Mouse (Mus musculus): Measurements from ENCODE around the gene Smim12. TPM values are rescaled to one million over a fixed set of nuclear protein-coding genes. Genes with fewer than 3 reads are reported as not detected.

Smim12 gene
- 45.1 and 48.0 TPM in 2 replicates for polyA plus RNA-seq (2015; fragmentation: Nextera tagmentation; extraction: Ambion mirVana)

- peak within 1 kb of the TSS; percentile 48; the same call in 1 of the 2 replicates for H3K27ac ChIP-seq
- peaks cover 14% of the 10 kb centered on the region for H3K4me1 ChIP-seq (replicated peaks)
- H3K4me3 ChIP-seq (replicated peaks): peak within 1 kb of the TSS; percentile 98
- peaks cover 18% of the 10 kb centered on the region for H3K36me3 ChIP-seq
- H3K4me2 ChIP-seq (replicated peaks): peak within 1 kb of the TSS; percentile 78
- peak; percentile 95 for ATAC-seq
- under 1% methylated on average over 29 of the region's 29 CpGs for WGBS
- H3K9ac ChIP-seq (replicated peaks): peak within 1 kb of the TSS; percentile 98
- no peaks in the 10 kb centered on the region for H3K27me3 ChIP-seq
- H3K9me3 ChIP-seq: no peaks in the 10 kb centered on the region
These were observed at the start of gene Smim12 for GRCm38 (mm10) chr4:127243552-127243951. Gene Smim12 (plus strand): TSS chr4:127243784.

GRCm38 (mm10) chr4:127194477-127195269 is 48.9 kb upstream of the Smim12 start:
- H3K27me3 ChIP-seq: no peaks in the 10 kb centered on the region
- no peaks in the 10 kb centered on the region for H3K9me3 ChIP-seq
- no peak overlapping the region for H3K4me2 ChIP-seq (replicated peaks)
- WGBS: 74% methylated on average over 25 of the region's 25 CpGs
- H3K9ac ChIP-seq (replicated peaks): no peak overlapping the region
- H3K4me3 ChIP-seq (replicated peaks): no peak overlapping the region
- ATAC-seq: peak; percentile 29; the same call in 1 of the 2 replicates
- peaks cover 17% of the 10 kb centered on the region for H3K4me1 ChIP-seq (replicated peaks)
- H3K27ac ChIP-seq: no peak overlapping the region
- H3K36me3 ChIP-seq: peaks cover 14% of the 10 kb centered on the region

GRCm38 (mm10) chr4:127198609-127199008 is 45.0 kb upstream of the Smim12 start:
- Histone ChIP-seq H3K36me3 (peaks cover 19% of the 10 kb centered on the region), H3K4me3 (replicated peaks) (no peak overlapping the region), H3K27me3 (no peaks in the 10 kb centered on the region), H3K9ac (replicated peaks) (no peak overlapping the region), H3K4me2 (replicated peaks) (no peak overlapping the region), H3K27ac (no peak overlapping the region), H3K4me1 (replicated peaks) (peaks cover 13% of the 10 kb centered on the region), H3K9me3 (no peaks in the 10 kb centered on the region)
- 0 out of 2 replicates have a peak, but pooled peaks have one; percentile 34 for ATAC-seq
- 27% methylated on average over 6 of the region's 6 CpGs for WGBS

GRCm38 (mm10) chr4:127199406-127199805 is 44.2 kb upstream of the Smim12 start:
- H3K27me3 ChIP-seq: no peaks in the 10 kb centered on the region
- H3K27ac ChIP-seq: no peak overlapping the region
- H3K4me3 ChIP-seq (replicated peaks): no peak overlapping the region
- 0 out of 2 replicates have a peak, but pooled peaks have one; percentile 40 for ATAC-seq
- H3K9me3 ChIP-seq: no peaks in the 10 kb centered on the region
- no peak overlapping the region for H3K9ac ChIP-seq (replicated peaks)
- H3K4me1 ChIP-seq (replicated peaks): peaks cover 5% of the 10 kb centered on the region
- WGBS: 64% methylated on average over 12 of the region's 12 CpGs
- H3K4me2 ChIP-seq (replicated peaks): no peak overlapping the region
- peaks cover 20% of the 10 kb centered on the region for H3K36me3 ChIP-seq

- no peak overlapping the region for H3K4me2 ChIP-seq (replicated peaks)
- no peaks in the 10 kb centered on the region for H3K4me1 ChIP-seq (replicated peaks)
- WGBS: 93% methylated on average over 12 of the region's 12 CpGs
- no peak overlapping the region for H3K4me3 ChIP-seq (replicated peaks)
- peaks cover 16% of the 10 kb centered on the region for H3K36me3 ChIP-seq
- no peak for ATAC-seq
- no peaks in the 10 kb centered on the region for H3K27me3 ChIP-seq
- H3K9ac ChIP-seq (replicated peaks): no peak overlapping the region
- H3K9me3 ChIP-seq: no peaks in the 10 kb centered on the region
- no peak overlapping the region for H3K27ac ChIP-seq
These were observed 43.3 kb upstream of the Smim12 start for GRCm38 (mm10) chr4:127200164-127200722.

- Histone ChIP-seq H3K36me3 (peaks cover 8% of the 10 kb centered on the region), H3K9me3 (no peaks in the 10 kb centered on the region), H3K4me1 (replicated peaks) (no peaks in the 10 kb centered on the region), H3K9ac (replicated peaks) (no peak overlapping the region), H3K27me3 (no peaks in the 10 kb centered on the region), H3K4me3 (replicated peaks) (no peak overlapping the region), H3K4me2 (replicated peaks) (no peak overlapping the region), H3K27ac (no peak overlapping the region)
- WGBS: 82% methylated on average over 13 of the region's 13 CpGs
- ATAC-seq: no peak
These were observed 42.6 kb upstream of the Smim12 start for GRCm38 (mm10) chr4:127200769-127201617.

GRCm38 (mm10) chr4:127203081-127203480 is 40.5 kb upstream of the Smim12 start:
- 100% methylated on average over 1 of the region's 1 CpGs for WGBS
- ATAC-seq: no peak

GRCm38 (mm10) chr4:127211318-127211717 is 32.3 kb upstream of the Smim12 start:
- Histone ChIP-seq H3K27me3 (peaks cover 19% of the 10 kb centered on the region), H3K9me3 (no peaks in the 10 kb centered on the region), H3K4me3 (replicated peaks) (no peak overlapping the region), H3K27ac (peak overlapping the region; percentile 62), H3K36me3 (no peaks in the 10 kb centered on the region), H3K4me1 (replicated peaks) (peaks cover 13% of the 10 kb centered on the region), H3K9ac (replicated peaks) (no peak overlapping the region), H3K4me2 (replicated peaks) (no peak overlapping the region)
- ATAC-seq: 0 out of 2 replicates have a peak, but pooled peaks have one; percentile 43
- 54% methylated on average over 9 of the region's 9 CpGs for WGBS

More at GRCm38 (mm10) chr4:127203081-127203480, 40.5 kb upstream of the Smim12 start:
- H3K36me3 ChIP-seq: peaks cover 8% of the 10 kb centered on the region; the same call in 1 of the 2 replicates
- no peak overlapping the region for H3K4me2 ChIP-seq (replicated peaks)
- H3K27me3 ChIP-seq: no peaks in the 10 kb centered on the region
- no peak overlapping the region for H3K9ac ChIP-seq (replicated peaks)
- H3K4me1 ChIP-seq (replicated peaks): no peaks in the 10 kb centered on the region
- H3K27ac ChIP-seq: no peak overlapping the region
- no peaks in the 10 kb centered on the region for H3K9me3 ChIP-seq
- H3K4me3 ChIP-seq (replicated peaks): no peak overlapping the region

- peak overlapping the region; percentile 16; the same call in 1 of the 2 replicates for H3K4me3 ChIP-seq (replicated peaks)
- H3K4me2 ChIP-seq (replicated peaks): peak overlapping the region; percentile 40
- peak; percentile 66; the same call in 1 of the 2 replicates for ATAC-seq
- H3K4me1 ChIP-seq (replicated peaks): peaks cover 18% of the 10 kb centered on the region
- H3K36me3 ChIP-seq: no peaks in the 10 kb centered on the region
- H3K9ac ChIP-seq (replicated peaks): peak overlapping the region; percentile 41; the same call in 1 of the 2 replicates
- no peak overlapping the region for H3K27ac ChIP-seq
- H3K9me3 ChIP-seq: no peaks in the 10 kb centered on the region
- WGBS: 20% methylated on average over 28 of the region's 28 CpGs
- peaks cover 19% of the 10 kb centered on the region for H3K27me3 ChIP-seq
These were observed 29.1 kb upstream of the Smim12 start for GRCm38 (mm10) chr4:127214510-127214909.

GRCm38 (mm10) chr4:127215103-127215502 is 28.5 kb upstream of the Smim12 start:
- 60% methylated on average over 11 of the region's 11 CpGs for WGBS
- Histone ChIP-seq H3K4me3 (replicated peaks) (no peak overlapping the region), H3K9me3 (no peaks in the 10 kb centered on the region), H3K4me2 (replicated peaks) (no peak overlapping the region; the same call in 1 of the 2 replicates), H3K27ac (no peak overlapping the region), H3K36me3 (no peaks in the 10 kb centered on the region), H3K4me1 (replicated peaks) (peaks cover 18% of the 10 kb centered on the region), H3K9ac (replicated peaks) (no peak overlapping the region), H3K27me3 (peaks cover 19% of the 10 kb centered on the region)
- 0 out of 2 replicates have a peak, but pooled peaks have one; percentile 30 for ATAC-seq

GRCm38 (mm10) chr4:127215799-127216198 is 27.8 kb upstream of the Smim12 start:
- Histone ChIP-seq H3K4me1 (replicated peaks) (peaks cover 18% of the 10 kb centered on the region), H3K27me3 (peaks cover 19% of the 10 kb centered on the region), H3K27ac (no peak overlapping the region), H3K36me3 (peaks cover 4% of the 10 kb centered on the region), H3K4me3 (replicated peaks) (no peak overlapping the region), H3K9ac (replicated peaks) (no peak overlapping the region), H3K4me2 (replicated peaks) (no peak overlapping the region), H3K9me3 (no peaks in the 10 kb centered on the region; the same call in 1 of the 2 replicates)
- WGBS: 67% methylated on average over 5 of the region's 9 CpGs
- no peak for ATAC-seq

Measured in midbrain, embryonic 13.5 days (tissue).